Mouse (Mus musculus) midbrain, embryonic 12.5 days (tissue): Measurements from ENCODE around the gene Magi1. TPM values are rescaled to one million over a fixed set of nuclear protein-coding genes. Genes with fewer than 3 reads are reported as not detected.
A peak's percentile ranks its signal among the peaks of the same experiment; 100 is the strongest.

Experiments
- ATAC-seq: fragments of 200-750 bp; cut with Nextera tagmentation; 2 replicates; pipeline ENCODE4 v1.8.0; 2017; ENCODE audit warnings: low read depth, moderate TSS enrichment, moderate library complexity; ENCODE audit not compliant: low FRiP score
- H3K27ac ChIP-seq: fragments of 300-500 bp; sonication (generic); replicated peaks from 2 replicates; pipeline ENCODE4 v1.5.1; 2016; ENCODE audit warnings: mild to moderate bottlenecking
- H3K27me3 ChIP-seq: fragments of 300-500 bp; sonication (generic); 2 replicates; pipeline ENCODE4 v1.6.1; 2016; ENCODE audit warnings: mild to moderate bottlenecking
- H3K36me3 ChIP-seq: fragments of 300-500 bp; sonication (generic); 2 replicates; pipeline ENCODE4 v1.6.1; 2016
- H3K4me1 ChIP-seq: fragments of 300-500 bp; sonication (generic); 2 replicates; pipeline ENCODE4 v1.6.1; 2016
- H3K4me2 ChIP-seq: fragments of 300-500 bp; sonication (generic); replicated peaks from 2 replicates; pipeline ENCODE4 v1.6.1; 2016; ENCODE audit warnings: mild to moderate bottlenecking, moderate library complexity
- H3K4me3 ChIP-seq: fragments of 300-500 bp; sonication (generic); 2 replicates; pipeline ENCODE4 v1.5.1; 2016; ENCODE audit warnings: mild to moderate bottlenecking
- H3K9ac ChIP-seq: fragments of 300-500 bp; sonication (generic); replicated peaks from 2 replicates; pipeline ENCODE4 v1.6.1; 2016; ENCODE audit warnings: mild to moderate bottlenecking, moderate library complexity
- H3K9me3 ChIP-seq: fragments of 300-500 bp; sonication (generic); 2 replicates; pipeline ENCODE4 v1.6.1; 2016; ENCODE audit warnings: mild to moderate bottlenecking
- WGBS: fragments of 180-500 bp; shearing (Covaris S2); methylation state at CpG from one replicate; pipeline ENCODE4 v1.1.7; 2016; 5-methylcytosine and 5-hydroxymethylcytosine counted together
- polyA plus RNA-seq: library from polyadenylated mRNA; unstranded; fragments of >200 nt; fragmentation: Nextera tagmentation; extraction: Ambion mirVana; gene quantifications from 2 replicates; pipeline ENCODE4 v1.2.1, GENCODE M21; 2016

The Magi1 gene
- polyA plus RNA-seq, 1 experiment from 2014 or later = 45.1 TPM

DNA sequence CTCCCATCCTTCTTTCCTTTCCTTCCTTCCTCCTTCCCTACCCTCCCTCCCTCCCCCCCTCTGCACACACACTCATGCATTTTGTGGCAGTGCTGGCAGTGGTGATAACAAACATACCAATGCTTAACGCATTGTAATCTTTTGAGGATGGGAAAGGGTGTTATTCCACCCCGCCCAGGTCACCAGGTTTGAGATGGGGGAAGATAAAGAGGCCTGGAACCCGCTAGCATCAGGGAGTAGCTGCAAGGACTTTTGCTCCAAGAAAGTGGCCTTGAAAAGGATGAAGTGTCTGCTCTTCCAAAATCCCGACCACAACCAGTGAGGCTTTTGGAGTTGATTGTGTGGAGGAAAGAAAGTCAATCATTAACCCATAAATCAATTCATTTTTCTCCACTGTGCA lies 218.9 kb downstream of the Magi1 start:
- ATAC-seq = no peak
- Histone ChIP-seq H3K27ac (no peak overlapping the region), H3K36me3 (no peaks in the 10 kb centered on the region), H3K9ac (no peak overlapping the region), H3K4me2 (no peak overlapping the region), H3K27me3 (no peaks in the 10 kb centered on the region), H3K4me1 (peaks cover 8% of the 10 kb centered on the region; the same call in 1 of the 2 replicates), H3K9me3 (no peaks in the 10 kb centered on the region), H3K4me3 (no peak overlapping the region)
- 74% methylated on average over 4 of the region's 4 CpGs for WGBS

DNA sequence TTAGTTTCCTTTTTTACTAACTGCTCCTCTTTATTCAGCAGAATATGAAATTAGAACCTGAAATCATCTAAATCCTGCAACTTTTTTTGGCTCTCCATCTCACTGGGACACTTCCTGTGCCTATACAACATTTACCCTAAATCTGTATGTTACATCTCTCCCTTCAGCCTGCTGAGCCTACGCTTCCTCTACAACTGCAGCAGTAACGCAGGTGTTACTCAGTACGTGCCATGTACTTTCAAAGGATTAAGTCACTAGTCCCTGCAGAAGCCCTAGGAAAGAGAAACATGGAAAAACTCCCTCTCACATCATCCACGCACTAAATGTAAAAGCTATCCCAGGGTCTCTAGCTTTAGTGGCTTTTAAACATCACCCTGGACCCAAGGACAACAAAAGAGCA lies 220.2 kb downstream of the Magi1 start:
- Histone ChIP-seq H3K27ac (no peak overlapping the region), H3K4me2 (no peak overlapping the region), H3K9ac (no peak overlapping the region), H3K9me3 (no peaks in the 10 kb centered on the region), H3K4me1 (peaks cover 7% of the 10 kb centered on the region; the same call in 1 of the 2 replicates), H3K4me3 (no peak overlapping the region), H3K27me3 (no peaks in the 10 kb centered on the region), H3K36me3 (no peaks in the 10 kb centered on the region)
- no peak for ATAC-seq
- WGBS = 91% methylated on average over 4 of the region's 4 CpGs

DNA sequence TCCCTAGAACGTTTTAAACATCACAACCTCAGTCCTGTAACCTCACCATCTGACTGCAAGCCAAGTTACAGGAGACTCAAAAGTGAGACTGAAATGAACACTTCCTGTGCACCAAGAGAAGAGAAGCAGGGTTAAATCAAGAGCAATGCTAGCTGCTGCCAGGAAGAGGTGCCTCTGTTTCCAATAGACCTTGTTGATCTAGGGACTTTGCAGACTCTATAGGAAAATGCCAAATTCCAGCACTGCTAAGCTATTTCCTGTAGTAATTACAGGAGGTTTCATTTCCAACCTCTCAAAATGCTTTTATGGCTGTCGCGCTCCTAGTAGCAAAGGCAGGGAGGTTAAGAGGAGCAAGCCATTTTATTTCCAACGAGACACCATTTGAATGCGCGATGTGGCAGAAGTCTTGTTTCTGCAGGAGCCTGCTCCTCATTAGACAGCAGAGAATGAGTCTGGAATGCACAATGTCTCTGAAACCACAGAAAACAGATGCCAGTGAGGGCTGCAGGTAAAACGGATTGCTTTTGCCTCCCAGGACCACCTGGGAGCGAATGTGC lies 222.2 kb downstream of the Magi1 start:
- Histone ChIP-seq H3K36me3 (no peaks in the 10 kb centered on the region), H3K4me3 (no peak overlapping the region), H3K4me1 (no peaks in the 10 kb centered on the region), H3K27me3 (no peaks in the 10 kb centered on the region), H3K9me3 (no peaks in the 10 kb centered on the region), H3K27ac (no peak overlapping the region), H3K9ac (no peak overlapping the region), H3K4me2 (no peak overlapping the region)
- ATAC-seq = no peak
- 77% methylated on average over 8 of the region's 8 CpGs for WGBS

DNA sequence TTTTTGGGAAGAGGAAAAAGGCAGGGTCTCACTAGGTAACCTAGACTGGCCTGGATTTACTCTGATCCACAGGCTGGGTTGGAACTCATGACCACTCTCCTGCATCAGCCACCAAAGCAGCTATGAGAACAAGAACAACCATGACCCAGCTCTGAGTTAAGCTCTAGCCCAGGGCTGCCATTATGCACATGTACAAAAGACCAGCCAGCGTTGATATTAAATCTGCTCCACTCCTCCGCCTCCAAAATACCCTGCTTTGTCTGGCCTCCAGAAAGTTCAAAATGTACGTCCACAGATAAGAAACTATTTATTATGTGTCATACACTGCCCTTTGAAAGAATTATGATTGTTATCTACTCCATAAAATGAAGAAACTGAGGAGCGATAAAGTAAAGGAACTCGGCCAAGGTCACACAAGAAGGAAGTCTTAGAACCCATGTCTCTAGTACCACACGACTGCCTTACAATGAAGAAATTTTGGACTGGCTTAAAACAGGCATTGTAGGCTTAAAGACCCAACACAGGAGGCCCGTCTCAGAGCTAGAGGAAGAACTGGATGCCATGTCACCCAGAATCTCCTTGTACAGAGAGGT lies 223.0 kb downstream of the Magi1 start:
- no peak overlapping the region for H3K4me2 ChIP-seq
- no peak for ATAC-seq
- H3K4me3 ChIP-seq = no peak overlapping the region
- H3K9ac ChIP-seq = no peak overlapping the region
- H3K9me3 ChIP-seq = no peaks in the 10 kb centered on the region
- no peak overlapping the region for H3K27ac ChIP-seq
- H3K36me3 ChIP-seq = no peaks in the 10 kb centered on the region
- no peaks in the 10 kb centered on the region for H3K4me1 ChIP-seq
- WGBS = 93% methylated on average over 7 of the region's 7 CpGs
- H3K27me3 ChIP-seq = no peaks in the 10 kb centered on the region

DNA sequence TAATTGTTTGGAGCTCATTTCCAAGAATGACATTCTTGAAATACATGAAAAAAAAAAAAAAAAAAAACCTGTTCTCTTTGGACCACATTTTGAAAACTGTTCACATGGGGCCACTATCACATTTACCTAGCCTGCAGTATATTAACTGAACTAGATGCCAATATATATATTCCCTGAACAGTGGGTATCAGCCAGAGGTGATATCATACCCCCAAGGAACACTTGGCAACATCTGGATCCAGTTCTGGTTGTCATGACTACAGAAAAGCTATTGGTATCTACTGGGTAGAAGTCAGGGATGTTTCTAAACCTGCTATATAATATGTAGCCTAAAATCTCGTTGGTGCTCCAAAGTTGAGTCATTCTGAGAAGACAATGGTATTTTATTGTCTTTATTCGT lies 224.6 kb downstream of the Magi1 start:
- ATAC-seq = no peak
- no peak overlapping the region for H3K4me2 ChIP-seq
- H3K4me1 ChIP-seq = 0 out of 2 replicates have a peak, but pooled peaks cover 2% of the 10 kb centered on the region
- H3K4me3 ChIP-seq = no peak overlapping the region
- no peaks in the 10 kb centered on the region for H3K9me3 ChIP-seq
- WGBS = 90% methylated on average over 2 of the region's 2 CpGs
- no peaks in the 10 kb centered on the region for H3K27me3 ChIP-seq
- no peak overlapping the region for H3K9ac ChIP-seq
- H3K36me3 ChIP-seq = no peaks in the 10 kb centered on the region
- H3K27ac ChIP-seq = no peak overlapping the region

DNA sequence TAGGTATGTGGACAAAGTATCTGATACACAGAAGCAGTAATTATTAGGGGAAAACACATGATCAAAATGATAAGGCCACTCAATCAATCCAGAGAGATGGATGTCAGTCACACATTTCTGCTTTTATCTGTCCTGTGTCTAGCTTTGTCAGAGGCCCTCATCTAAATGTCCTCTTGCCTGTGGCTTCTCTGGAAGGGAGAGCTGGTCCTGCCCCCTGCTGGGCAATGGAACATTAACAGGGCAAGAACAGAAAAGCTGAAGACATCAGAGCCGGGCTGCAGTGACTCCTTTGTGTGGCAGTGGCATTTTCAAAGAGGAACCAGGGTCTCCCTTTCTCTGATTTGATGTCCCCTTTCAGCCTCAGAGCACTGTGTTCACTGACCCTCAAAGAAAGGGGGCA lies 229.8 kb downstream of the Magi1 start:
- H3K9me3 ChIP-seq = no peaks in the 10 kb centered on the region
- H3K9ac ChIP-seq = no peak overlapping the region
- no peak for ATAC-seq
- H3K4me1 ChIP-seq = 0 out of 2 replicates have a peak, but pooled peaks cover 5% of the 10 kb centered on the region
- H3K4me2 ChIP-seq = no peak overlapping the region
- WGBS = 10% methylated on average over 1 of the region's 1 CpGs
- no peak overlapping the region for H3K4me3 ChIP-seq
- no peaks in the 10 kb centered on the region for H3K36me3 ChIP-seq
- H3K27ac ChIP-seq = no peak overlapping the region
- H3K27me3 ChIP-seq = no peaks in the 10 kb centered on the region

DNA sequence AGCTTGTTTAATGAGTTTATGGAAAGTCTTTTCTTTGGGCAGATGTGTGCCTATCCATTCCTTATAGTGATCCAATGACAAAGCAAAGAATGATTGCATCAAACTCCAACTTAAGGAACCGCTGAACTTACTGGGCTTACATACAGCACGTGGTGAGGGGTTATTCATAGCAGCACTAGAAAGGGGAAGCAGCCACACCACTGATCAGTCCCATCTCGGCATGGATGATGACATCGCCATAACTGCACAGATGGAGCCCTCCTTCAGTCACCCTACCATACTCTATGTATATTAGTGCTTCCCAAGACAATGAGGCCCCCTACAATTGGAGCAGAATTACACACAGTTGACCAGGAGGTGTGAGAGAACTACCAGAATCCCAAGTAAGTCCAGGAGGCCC lies 238.5 kb downstream of the Magi1 start:
- no peak for ATAC-seq
- Histone ChIP-seq H3K4me1 (peaks cover 14% of the 10 kb centered on the region), H3K4me3 (no peak overlapping the region), H3K36me3 (no peaks in the 10 kb centered on the region), H3K27me3 (no peaks in the 10 kb centered on the region), H3K4me2 (no peak overlapping the region), H3K27ac (no peak overlapping the region), H3K9ac (no peak overlapping the region), H3K9me3 (no peaks in the 10 kb centered on the region)
- 93% methylated on average over 4 of the region's 4 CpGs for WGBS

DNA sequence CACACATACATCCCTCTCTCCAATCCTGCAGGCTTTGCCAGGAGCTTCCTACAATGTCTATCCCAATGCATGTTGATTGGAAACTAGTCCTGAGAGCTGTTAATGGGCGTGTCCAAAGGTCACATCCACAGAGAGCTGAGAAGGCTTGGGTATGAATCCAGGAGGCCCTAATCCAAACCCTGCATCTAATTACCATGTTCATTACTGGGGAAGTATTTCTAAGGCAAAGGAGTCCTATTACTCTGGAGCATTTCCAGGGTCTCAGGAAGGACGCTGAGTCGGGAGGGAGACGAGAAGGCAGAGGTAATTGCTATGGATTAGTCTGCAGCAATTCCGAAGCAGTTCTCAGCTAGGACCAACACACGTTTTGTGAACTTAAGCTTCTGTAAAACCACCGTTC lies 240.3 kb downstream of the Magi1 start:
- peak overlapping the region; percentile 30; the same call in 1 of the 2 replicates for H3K27ac ChIP-seq
- H3K4me3 ChIP-seq = no peak overlapping the region
- WGBS = 53% methylated on average over 7 of the region's 7 CpGs
- no peaks in the 10 kb centered on the region for H3K36me3 ChIP-seq
- 0 out of 2 replicates have a peak, but pooled peaks have one; percentile 16 for ATAC-seq
- no peaks in the 10 kb centered on the region for H3K9me3 ChIP-seq
- peaks cover 14% of the 10 kb centered on the region for H3K4me1 ChIP-seq
- H3K9ac ChIP-seq = no peak overlapping the region
- H3K27me3 ChIP-seq = no peaks in the 10 kb centered on the region
- H3K4me2 ChIP-seq = no peak overlapping the region

DNA sequence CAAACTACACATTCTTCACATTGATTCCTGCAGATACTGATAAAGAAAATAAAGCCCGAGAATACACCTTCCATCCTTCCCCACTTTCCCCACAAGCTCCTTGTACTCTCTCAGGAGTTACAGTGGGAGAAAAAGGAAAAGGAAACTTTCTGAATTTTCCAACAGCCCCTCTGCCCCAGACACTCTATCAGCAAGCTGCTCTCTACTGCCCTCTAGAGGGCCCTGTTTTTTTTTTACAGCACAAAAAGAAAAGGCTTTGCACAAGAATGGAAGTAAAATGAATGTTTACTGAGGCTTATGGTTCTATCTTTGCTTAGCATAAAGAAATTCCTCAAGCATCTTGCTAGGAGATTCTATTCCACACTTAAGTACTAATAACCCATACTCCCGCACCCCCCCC lies 243.6 kb downstream of the Magi1 start:
- Histone ChIP-seq H3K27ac (no peak overlapping the region), H3K9ac (no peak overlapping the region), H3K27me3 (no peaks in the 10 kb centered on the region), H3K4me1 (peaks cover 14% of the 10 kb centered on the region), H3K9me3 (no peaks in the 10 kb centered on the region), H3K4me3 (no peak overlapping the region), H3K4me2 (no peak overlapping the region), H3K36me3 (no peaks in the 10 kb centered on the region)
- no peak for ATAC-seq
- 58% methylated on average over 2 of the region's 2 CpGs for WGBS

DNA sequence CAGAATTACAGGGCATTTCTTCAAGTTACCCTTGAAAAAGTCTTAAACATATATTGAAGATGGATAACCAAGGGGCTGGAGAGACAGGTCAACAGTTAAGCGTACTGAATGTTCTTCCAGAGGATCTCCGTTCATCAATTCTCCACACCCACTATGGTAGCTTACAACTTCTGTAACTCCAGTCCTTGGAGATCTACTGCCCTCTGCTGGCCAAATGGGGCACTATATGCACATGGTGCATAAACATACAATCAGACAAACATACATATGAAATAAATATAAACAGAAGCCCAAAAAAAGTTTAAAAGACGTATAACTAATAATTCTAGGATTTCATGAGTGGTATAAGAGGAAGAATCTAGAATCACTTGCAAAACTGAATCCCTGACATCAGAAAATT lies 244.8 kb downstream of the Magi1 start:
- Histone ChIP-seq H3K9ac (no peak overlapping the region), H3K36me3 (no peaks in the 10 kb centered on the region), H3K4me2 (no peak overlapping the region), H3K27ac (no peak overlapping the region), H3K4me1 (peaks cover 13% of the 10 kb centered on the region), H3K9me3 (no peaks in the 10 kb centered on the region), H3K27me3 (no peaks in the 10 kb centered on the region), H3K4me3 (no peak overlapping the region)
- no peak for ATAC-seq
- 97% methylated on average over 3 of the region's 3 CpGs for WGBS

DNA sequence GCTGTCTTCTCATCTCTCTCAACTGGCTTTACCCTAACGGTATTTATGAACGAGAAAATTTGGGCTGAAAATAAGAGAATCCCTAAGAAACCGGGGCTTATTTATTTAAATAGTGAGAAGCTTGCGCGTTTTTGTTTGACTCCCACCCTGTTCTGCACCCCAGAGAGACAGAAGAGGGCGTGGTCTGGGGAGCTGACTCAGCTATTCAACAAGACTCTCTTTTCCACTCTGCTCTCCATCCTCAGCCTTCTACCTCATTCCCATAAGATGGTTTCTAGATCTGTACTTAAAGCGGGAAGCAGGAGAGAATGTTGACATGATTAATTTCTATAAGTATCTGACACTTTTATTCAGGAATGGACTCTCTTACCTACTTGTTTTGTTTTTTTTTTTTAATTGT lies 247.2 kb downstream of the Magi1 start:
- H3K9me3 ChIP-seq = no peaks in the 10 kb centered on the region
- H3K4me2 ChIP-seq = no peak overlapping the region
- no peaks in the 10 kb centered on the region for H3K4me1 ChIP-seq
- no peaks in the 10 kb centered on the region for H3K36me3 ChIP-seq
- no peaks in the 10 kb centered on the region for H3K27me3 ChIP-seq
- no peak overlapping the region for H3K9ac ChIP-seq
- ATAC-seq = no peak
- 74% methylated on average over 7 of the region's 7 CpGs for WGBS
- no peak overlapping the region for H3K4me3 ChIP-seq
- no peak overlapping the region for H3K27ac ChIP-seq

DNA sequence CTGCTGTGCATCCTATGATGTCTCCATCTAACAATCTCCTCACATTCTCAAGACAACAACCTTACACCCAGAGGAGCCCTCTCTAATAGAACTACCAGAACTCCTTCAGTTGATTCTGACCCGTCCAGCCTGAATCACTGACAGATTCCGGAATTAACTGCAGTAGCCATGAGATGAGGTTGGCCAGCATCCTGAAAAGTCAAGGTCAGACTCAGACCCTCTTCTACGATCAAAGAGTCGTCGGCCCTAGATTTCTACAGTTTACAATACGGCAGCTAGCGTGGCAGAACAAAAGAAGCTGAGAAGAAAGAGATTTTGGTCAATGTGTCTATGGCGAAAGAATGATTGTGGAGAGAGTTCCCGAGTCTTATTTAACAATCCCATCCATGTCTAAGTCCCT lies 257.4 kb downstream of the Magi1 start:
- H3K4me2 ChIP-seq = no peak overlapping the region
- H3K36me3 ChIP-seq = no peaks in the 10 kb centered on the region
- no peaks in the 10 kb centered on the region for H3K27me3 ChIP-seq
- no peaks in the 10 kb centered on the region for H3K9me3 ChIP-seq
- peaks cover 13% of the 10 kb centered on the region for H3K4me1 ChIP-seq
- H3K27ac ChIP-seq = no peak overlapping the region
- WGBS = 83% methylated on average over 9 of the region's 9 CpGs
- H3K9ac ChIP-seq = no peak overlapping the region
- ATAC-seq = no peak
- H3K4me3 ChIP-seq = no peak overlapping the region

DNA sequence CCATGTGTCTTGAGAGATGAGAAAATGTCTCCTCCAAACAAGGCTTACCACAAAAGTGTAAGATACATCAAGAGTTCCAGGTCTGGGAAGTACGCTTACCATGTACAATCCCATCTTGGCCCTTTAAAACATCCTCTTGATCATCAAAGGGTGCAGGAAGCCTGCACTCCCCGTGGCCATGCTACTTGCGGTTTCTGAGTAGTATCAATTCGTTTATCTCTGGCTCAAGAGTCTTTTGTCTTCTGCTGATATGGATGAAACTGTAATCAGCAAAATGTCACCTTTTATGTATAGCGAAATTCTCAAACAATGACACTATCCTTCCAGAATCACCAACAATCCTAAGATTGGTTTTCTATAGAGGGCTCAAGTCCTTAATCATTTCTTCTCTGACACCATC lies 261.3 kb downstream of the Magi1 start:
- H3K27ac ChIP-seq = no peak overlapping the region
- no peaks in the 10 kb centered on the region for H3K27me3 ChIP-seq
- peaks cover 16% of the 10 kb centered on the region for H3K4me1 ChIP-seq
- no peak overlapping the region for H3K4me3 ChIP-seq
- WGBS = 92% methylated on average over 5 of the region's 5 CpGs
- H3K9me3 ChIP-seq = no peaks in the 10 kb centered on the region
- no peak overlapping the region for H3K4me2 ChIP-seq
- no peak overlapping the region for H3K9ac ChIP-seq
- no peaks in the 10 kb centered on the region for H3K36me3 ChIP-seq
- no peak for ATAC-seq
